ENCODE assay signal across 12 mouse cellular contexts in the genomic region with DNA sequence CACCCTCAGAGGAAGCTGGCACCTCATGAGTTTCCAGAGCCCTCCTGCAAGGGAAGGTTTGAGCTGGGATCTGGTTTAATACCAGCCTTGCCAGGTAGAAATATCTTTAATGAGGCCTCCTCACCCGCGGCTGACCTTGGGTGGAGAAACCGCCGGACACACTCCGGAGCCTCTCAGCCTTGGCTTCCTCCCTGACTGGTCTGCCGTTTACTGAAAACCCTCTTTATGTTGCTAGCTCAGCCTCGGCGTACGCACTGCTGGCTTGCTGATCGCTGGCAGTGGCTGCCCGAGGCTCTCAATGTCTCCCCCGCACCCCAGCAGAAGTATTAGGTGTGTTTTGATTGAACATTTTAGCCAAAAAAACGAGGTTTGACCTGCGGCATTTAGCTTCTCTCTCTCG.
A peak's percentile ranks its signal among the peaks of the same experiment; 100 is the strongest.
DNase-seq lines count a peak whose midpoint lies in the region; ATAC-seq and TF ChIP-seq lines count a peak whose summit lies in the region.
"Had no signal": no experiment of that assay in that cellular context is flagged by ENCODE, and none has a peak within 500 bp of the region (broad histone marks: within the 10 kb centered on the region; RNA-seq: fewer than 3 reads in every experiment).

No protein-coding gene starts in this region.

- no peak for DNase-seq in heart, postnatal 25 days (ENCODE audit: low spot score)
- DNase-seq in lung, adult 2 months, result peak; percentile 35
- DNase-seq in lung, postnatal 14 days, result no peak
- peak; percentile 14 to 69 for DNase-seq in kidney, postnatal 25 days
- no peak for DNase-seq in gastrocnemius, adult 18-20 months (ENCODE audit: low spot score)
- DNase-seq in frontal cortex, postnatal 10 days (ENCODE audit: low spot score in 2 of 2), result no peak
- DNase-seq: B cell, adult 2 months; cerebellum, adult 11 months; right cerebral cortex, adult 18-20 months had no signal

- H3K27ac ChIP-seq in heart, embryonic 12.5 days (ENCODE audit: poor library complexity, severe bottlenecking), result peak overlapping the region; percentile 18
- H3K27ac ChIP-seq in stomach, embryonic 16.5 days (ENCODE audit: low read length), result peak overlapping the region; percentile 64

- intact Hi-C loops in heart, postnatal 25 days (cut with DNase I), result no loop called here

- WGBS in heart, embryonic 12.5 days, result 56% methylated on average over 15 of the region's 15 CpGs
- WGBS in lung, adult 2 months, result 28% methylated on average over 15 of the region's 15 CpGs
- 50% methylated on average over 15 of the region's 15 CpGs for WGBS in stomach, embryonic 16.5 days

- no peak for ATAC-seq in heart, embryonic 12.5 days (ENCODE audit: insufficient number of reproducible peaks, low FRiP score)
- no peak for ATAC-seq in stomach, embryonic 16.5 days (ENCODE audit: insufficient read depth, low FRiP score)

- H3K9ac ChIP-seq in heart, embryonic 12.5 days, result 0 out of 2 replicates have a peak overlapping the region, but pooled peaks have one; percentile 1
- peak overlapping the region; percentile 41; the same call in 1 of the 2 replicates for H3K9ac ChIP-seq in stomach, embryonic 16.5 days (ENCODE audit: low read length)

- peaks cover 69% of the 10 kb centered on the region for H3K4me1 ChIP-seq in heart, embryonic 12.5 days (replicated peaks)
- H3K4me1 ChIP-seq in lung, adult 2 months (ENCODE audit: control insufficient read depth, insufficient read depth, low read length), result peaks cover 17% of the 10 kb centered on the region
- peaks cover 38% of the 10 kb centered on the region for H3K4me1 ChIP-seq in stomach, embryonic 16.5 days (ENCODE audit: control insufficient read depth, insufficient read depth, low read length)

- H3K9me3 ChIP-seq in heart, embryonic 12.5 days (replicated peaks), result no peaks in the 10 kb centered on the region
- H3K9me3 ChIP-seq in stomach, embryonic 16.5 days (replicated peaks; ENCODE audit: control insufficient read depth, low read length), result no peaks in the 10 kb centered on the region

- no peaks in the 10 kb centered on the region for H3K36me3 ChIP-seq in heart, embryonic 12.5 days
- H3K36me3 ChIP-seq in stomach, embryonic 16.5 days (ENCODE audit: control insufficient read depth, insufficient read depth, low read length), result no peaks in the 10 kb centered on the region
- H3K36me3 ChIP-seq: G1E had no signal

- H3K4me2 ChIP-seq in heart, embryonic 12.5 days, result no peak overlapping the region
- H3K4me2 ChIP-seq in stomach, embryonic 16.5 days (ENCODE audit: low read depth, low read length), result no peak overlapping the region

- H3K4me3 ChIP-seq in heart, embryonic 12.5 days, result no peak overlapping the region
- no peak overlapping the region for H3K4me3 ChIP-seq in lung, adult 2 months (replicated peaks; ENCODE audit: extremely low read depth, low read depth, low read length)
- H3K4me3 ChIP-seq in stomach, embryonic 16.5 days (replicated peaks; ENCODE audit: low read length), result no peak overlapping the region

- peaks cover 25% of the 10 kb centered on the region for H3K27me3 ChIP-seq in heart, embryonic 12.5 days (replicated peaks)
- H3K27me3 ChIP-seq in stomach, embryonic 16.5 days (ENCODE audit: control insufficient read depth, insufficient read depth, low read length), result peaks cover 4% of the 10 kb centered on the region; the same call in 1 of the 2 replicates

- TF ChIP-seq CTCF in lung, adult 2 months (IDR thresholded peaks at IDR 0.05; ENCODE audit: insufficient read depth, low read length), result no peak

- no peak for TF ChIP-seq POLR2A in lung, adult 2 months (IDR thresholded peaks at IDR 0.05; ENCODE audit: borderline replicate concordance, extremely low read depth, low read depth, low read length)

Comparison
In these comparisons a context has a peak if more than half of its experiments do, and no peak if none do; other contexts are left out.
1. DNase-seq: peak in lung, adult 2 months (single experiment) and kidney, postnatal 25 days (2 of 2); none in heart, postnatal 25 days (single experiment), lung, postnatal 14 days (single experiment), gastrocnemius, adult 18-20 months (single experiment) and frontal cortex, postnatal 10 days (0 of 2).